Mouse (Mus musculus): Measurements from ENCODE around the gene Ick. TPM values are rescaled to one million over a fixed set of nuclear protein-coding genes. Genes with fewer than 3 reads are reported as not detected.

Gene Ick
- polyA plus RNA-seq, 1 experiment from 2014 or later: 29.3 TPM

GRCm38 (mm10) chr9:78121985-78122384, 13.0 kb downstream of the Ick start:
- Histone ChIP-seq H3K4me3 (ENCODE audit: low read length) (no peak overlapping the region), H3K27ac (ENCODE audit: low read depth, low read length) (no peak overlapping the region), H3K4me1 (ENCODE audit: control insufficient read depth, insufficient read depth, low read length) (peaks cover 6% of the 10 kb centered on the region; the same call in 1 of the 2 replicates), H3K9ac (ENCODE audit: low read depth, low read length) (no peak overlapping the region), H3K9me3 (ENCODE audit: control insufficient read depth, low read length) (no peaks in the 10 kb centered on the region), H3K36me3 (ENCODE audit: control insufficient read depth, insufficient read depth, low read length) (peaks cover 5% of the 10 kb centered on the region; the same call in 1 of the 2 replicates), H3K27me3 (ENCODE audit: control insufficient read depth, insufficient read depth, low read length) (no peaks in the 10 kb centered on the region), H3K4me2 (replicated peaks; ENCODE audit: low read depth, low read length) (no peak overlapping the region)
- 68% methylated on average over 6 of the region's 6 CpGs for WGBS
- ATAC-seq (ENCODE audit: low FRiP score, low TSS enrichment): no peak

DNA sequence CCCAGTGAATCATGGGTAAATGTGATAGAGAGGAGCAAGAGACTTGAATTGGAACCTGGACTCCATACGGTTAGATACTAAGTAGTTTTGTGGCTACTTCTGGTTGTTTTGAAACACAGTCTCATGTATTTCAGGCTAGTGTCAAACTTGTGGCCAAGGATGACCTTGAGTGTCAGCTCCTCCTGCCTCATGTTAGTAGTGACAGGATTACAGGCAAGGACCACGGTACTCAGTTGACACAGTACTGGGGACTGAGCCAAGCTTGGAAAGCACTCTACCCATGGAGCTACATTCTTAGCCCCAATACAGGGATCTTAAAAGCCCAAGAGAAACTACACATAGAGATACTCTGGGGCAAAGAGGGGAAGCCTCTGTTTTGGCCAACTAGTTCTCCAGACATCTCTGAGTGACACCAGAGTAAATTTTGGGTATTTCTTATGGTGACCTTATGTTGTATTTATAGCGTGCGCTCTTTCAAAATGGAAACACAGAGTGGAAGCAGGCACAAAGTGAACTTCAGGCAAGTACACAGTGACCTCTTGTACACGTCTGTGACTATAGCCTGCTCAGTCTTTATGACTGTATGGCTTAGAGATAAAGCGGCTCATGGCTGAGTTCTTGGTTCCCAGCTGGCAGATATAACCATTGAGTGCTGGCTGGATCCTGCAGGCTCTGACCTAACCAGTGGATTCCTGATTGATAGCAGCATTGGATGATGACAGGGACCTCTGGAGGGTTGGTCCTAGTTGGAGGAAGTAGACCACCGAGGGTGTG, 14.1 kb downstream of the Ick start:
- 87% methylated on average over 7 of the region's 7 CpGs for WGBS
- H3K36me3 ChIP-seq (ENCODE audit: control insufficient read depth, insufficient read depth, low read length): peaks cover 5% of the 10 kb centered on the region; the same call in 1 of the 2 replicates
- no peak for ATAC-seq (ENCODE audit: low FRiP score, low TSS enrichment)
- no peak overlapping the region for H3K9ac ChIP-seq (ENCODE audit: low read depth, low read length)
- H3K27me3 ChIP-seq (ENCODE audit: control insufficient read depth, insufficient read depth, low read length): no peaks in the 10 kb centered on the region
- peaks cover 6% of the 10 kb centered on the region; the same call in 1 of the 2 replicates for H3K4me1 ChIP-seq (ENCODE audit: control insufficient read depth, insufficient read depth, low read length)
- no peak overlapping the region for H3K4me3 ChIP-seq (ENCODE audit: low read length)
- no peak overlapping the region for H3K27ac ChIP-seq (ENCODE audit: low read depth, low read length)
- H3K4me2 ChIP-seq (replicated peaks; ENCODE audit: low read depth, low read length): no peak overlapping the region
- H3K9me3 ChIP-seq (ENCODE audit: control insufficient read depth, low read length): no peaks in the 10 kb centered on the region

GRCm38 (mm10) chr9:78124297-78124696, 15.3 kb downstream of the Ick start:
- H3K4me3 ChIP-seq (ENCODE audit: low read length): no peak overlapping the region
- H3K36me3 ChIP-seq (ENCODE audit: control insufficient read depth, insufficient read depth, low read length): peaks cover 5% of the 10 kb centered on the region; the same call in 1 of the 2 replicates
- H3K4me1 ChIP-seq (ENCODE audit: control insufficient read depth, insufficient read depth, low read length): peaks cover 6% of the 10 kb centered on the region; the same call in 1 of the 2 replicates
- no peak overlapping the region for H3K27ac ChIP-seq (ENCODE audit: low read depth, low read length)
- no peak for ATAC-seq (ENCODE audit: low FRiP score, low TSS enrichment)
- 87% methylated on average over 6 of the region's 6 CpGs for WGBS
- no peak overlapping the region for H3K4me2 ChIP-seq (replicated peaks; ENCODE audit: low read depth, low read length)
- no peaks in the 10 kb centered on the region for H3K9me3 ChIP-seq (ENCODE audit: control insufficient read depth, low read length)
- no peak overlapping the region for H3K9ac ChIP-seq (ENCODE audit: low read depth, low read length)
- H3K27me3 ChIP-seq (ENCODE audit: control insufficient read depth, insufficient read depth, low read length): no peaks in the 10 kb centered on the region

GRCm38 (mm10) chr9:78126007-78126406, 17.0 kb downstream of the Ick start:
- Histone ChIP-seq H3K27me3 (ENCODE audit: control insufficient read depth, insufficient read depth, low read length) (no peaks in the 10 kb centered on the region), H3K36me3 (ENCODE audit: control insufficient read depth, insufficient read depth, low read length) (0 out of 2 replicates have a peak, but pooled peaks cover 3% of the 10 kb centered on the region), H3K4me2 (replicated peaks; ENCODE audit: low read depth, low read length) (no peak overlapping the region), H3K9ac (ENCODE audit: low read depth, low read length) (no peak overlapping the region), H3K4me1 (ENCODE audit: control insufficient read depth, insufficient read depth, low read length) (peaks cover 6% of the 10 kb centered on the region; the same call in 1 of the 2 replicates), H3K27ac (ENCODE audit: low read depth, low read length) (no peak overlapping the region), H3K4me3 (ENCODE audit: low read length) (no peak overlapping the region), H3K9me3 (ENCODE audit: control insufficient read depth, low read length) (no peaks in the 10 kb centered on the region)
- ATAC-seq (ENCODE audit: low FRiP score, low TSS enrichment): no peak
- 51% methylated on average over 6 of the region's 6 CpGs for WGBS

DNA sequence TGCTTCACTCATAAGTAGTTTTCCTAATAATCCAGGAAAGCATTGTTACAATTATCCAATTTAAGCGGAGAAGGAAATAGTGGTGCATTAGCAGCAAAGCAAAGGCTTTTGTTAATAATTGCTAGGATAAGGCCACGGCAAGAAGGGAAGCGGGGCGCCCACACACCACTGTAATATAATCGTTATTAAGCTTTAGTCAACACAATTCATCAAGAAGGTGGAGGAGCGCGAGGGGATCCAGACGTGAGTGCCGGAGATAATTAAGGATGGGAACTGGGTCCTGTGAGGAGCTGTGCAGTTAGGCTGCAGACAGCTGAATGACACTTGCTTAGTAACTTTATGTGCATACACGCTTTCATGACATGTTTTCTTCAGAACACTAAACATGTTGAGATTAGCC, 17.7 kb downstream of the Ick start:
- 50% methylated on average over 10 of the region's 10 CpGs for WGBS
- H3K9me3 ChIP-seq (ENCODE audit: control insufficient read depth, low read length): no peaks in the 10 kb centered on the region
- no peak for ATAC-seq (ENCODE audit: low FRiP score, low TSS enrichment)

DNA sequence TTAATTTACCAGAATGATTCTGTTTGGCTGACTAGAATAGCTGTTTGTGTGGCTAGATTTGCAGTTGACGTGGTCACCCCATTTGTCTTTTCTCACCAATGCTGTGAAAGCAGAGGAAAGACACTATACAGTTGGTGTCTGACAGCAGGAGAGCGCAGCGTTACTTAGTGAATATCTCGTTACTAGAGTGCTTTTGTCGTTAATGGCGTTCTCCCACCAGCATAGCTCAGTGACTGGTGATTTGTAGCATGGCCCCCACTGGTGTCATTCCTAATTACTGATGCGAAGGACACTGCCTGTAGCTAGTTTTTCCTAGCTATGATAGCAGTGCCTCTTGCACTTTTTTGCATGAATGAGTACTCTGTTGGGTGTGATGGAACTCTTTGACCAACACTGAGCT, 26.7 kb downstream of the Ick start:
- Histone ChIP-seq H3K4me2 (replicated peaks; ENCODE audit: low read depth, low read length) (no peak overlapping the region), H3K9ac (ENCODE audit: low read depth, low read length) (no peak overlapping the region), H3K9me3 (ENCODE audit: control insufficient read depth, low read length) (no peaks in the 10 kb centered on the region), H3K36me3 (ENCODE audit: control insufficient read depth, insufficient read depth, low read length) (peaks cover 36% of the 10 kb centered on the region), H3K27ac (ENCODE audit: low read depth, low read length) (no peak overlapping the region), H3K27me3 (ENCODE audit: control insufficient read depth, insufficient read depth, low read length) (no peaks in the 10 kb centered on the region), H3K4me1 (ENCODE audit: control insufficient read depth, insufficient read depth, low read length) (no peaks in the 10 kb centered on the region), H3K4me3 (ENCODE audit: low read length) (no peak overlapping the region)
- ATAC-seq (ENCODE audit: low FRiP score, low TSS enrichment): peak; percentile 79; the same call in 1 of the 2 replicates
- 24% methylated on average over 7 of the region's 7 CpGs for WGBS

More for the DNA sequence above, 17.7 kb downstream of the Ick start:
- Histone ChIP-seq H3K4me3 (ENCODE audit: low read length) (no peak overlapping the region), H3K36me3 (ENCODE audit: control insufficient read depth, insufficient read depth, low read length) (0 out of 2 replicates have a peak, but pooled peaks cover 7% of the 10 kb centered on the region), H3K27me3 (ENCODE audit: control insufficient read depth, insufficient read depth, low read length) (no peaks in the 10 kb centered on the region), H3K27ac (ENCODE audit: low read depth, low read length) (no peak overlapping the region), H3K4me2 (replicated peaks; ENCODE audit: low read depth, low read length) (no peak overlapping the region), H3K4me1 (ENCODE audit: control insufficient read depth, insufficient read depth, low read length) (peaks cover 6% of the 10 kb centered on the region; the same call in 1 of the 2 replicates), H3K9ac (ENCODE audit: low read depth, low read length) (no peak overlapping the region)

DNA sequence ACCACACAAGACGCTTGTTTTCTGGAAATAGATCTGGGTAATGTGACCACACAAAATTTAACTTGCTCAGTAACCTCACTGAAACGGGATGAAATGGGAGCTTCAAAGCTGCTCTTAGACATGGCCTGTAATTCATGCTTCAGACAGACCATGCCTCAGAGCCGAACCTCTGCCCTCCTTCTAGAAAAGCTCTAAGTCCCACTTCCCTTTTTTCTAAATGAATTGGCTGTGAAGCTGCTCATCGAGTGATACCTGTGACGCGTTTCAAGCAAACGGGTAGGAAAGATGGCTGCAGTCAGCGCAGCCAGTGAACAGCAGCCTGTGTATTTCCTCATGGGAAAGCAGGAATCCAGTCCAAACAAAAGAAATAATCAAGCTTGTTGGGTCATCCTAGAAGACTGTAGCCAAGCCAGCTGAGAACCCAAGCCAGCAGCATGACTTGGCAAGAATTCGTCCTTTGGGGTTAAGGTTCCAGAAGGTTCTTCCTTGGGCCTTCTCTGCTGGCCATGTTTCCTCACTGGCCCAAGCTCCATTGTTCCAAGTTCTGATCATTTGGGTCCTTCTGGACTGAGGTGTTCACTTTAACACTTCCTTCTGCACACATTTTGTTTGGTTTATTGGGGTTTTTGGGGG, 29.2 kb downstream of the Ick start:
- ATAC-seq (ENCODE audit: low FRiP score, low TSS enrichment): no peak
- 78% methylated on average over 9 of the region's 9 CpGs for WGBS
- no peak overlapping the region for H3K27ac ChIP-seq (ENCODE audit: low read depth, low read length)
- H3K9ac ChIP-seq (ENCODE audit: low read depth, low read length): no peak overlapping the region
- peaks cover 8% of the 10 kb centered on the region for H3K9me3 ChIP-seq (ENCODE audit: control insufficient read depth, low read length)
- peaks cover 36% of the 10 kb centered on the region for H3K36me3 ChIP-seq (ENCODE audit: control insufficient read depth, insufficient read depth, low read length)
- no peaks in the 10 kb centered on the region for H3K4me1 ChIP-seq (ENCODE audit: control insufficient read depth, insufficient read depth, low read length)
- H3K4me3 ChIP-seq (ENCODE audit: low read length): no peak overlapping the region
- no peak overlapping the region for H3K4me2 ChIP-seq (replicated peaks; ENCODE audit: low read depth, low read length)
- H3K27me3 ChIP-seq (ENCODE audit: control insufficient read depth, insufficient read depth, low read length): no peaks in the 10 kb centered on the region

- Histone ChIP-seq H3K36me3 (ENCODE audit: control insufficient read depth, insufficient read depth, low read length) (peaks cover 40% of the 10 kb centered on the region), H3K4me1 (ENCODE audit: control insufficient read depth, insufficient read depth, low read length) (no peaks in the 10 kb centered on the region), H3K27me3 (ENCODE audit: control insufficient read depth, insufficient read depth, low read length) (no peaks in the 10 kb centered on the region), H3K4me2 (replicated peaks; ENCODE audit: low read depth, low read length) (no peak overlapping the region), H3K9me3 (ENCODE audit: control insufficient read depth, low read length) (peaks cover 8% of the 10 kb centered on the region), H3K9ac (ENCODE audit: low read depth, low read length) (no peak overlapping the region), H3K27ac (ENCODE audit: low read depth, low read length) (no peak overlapping the region), H3K4me3 (ENCODE audit: low read length) (no peak overlapping the region)
- 79% methylated on average over 4 of the region's 4 CpGs for WGBS
- no peak for ATAC-seq (ENCODE audit: low FRiP score, low TSS enrichment)
Measured at GRCm38 (mm10) chr9:78139463-78139862, 30.5 kb downstream of the Ick start.

GRCm38 (mm10) chr9:78146099-78146498, 37.1 kb downstream of the Ick start:
- Histone ChIP-seq H3K27me3 (ENCODE audit: control insufficient read depth, insufficient read depth, low read length) (no peaks in the 10 kb centered on the region), H3K4me2 (replicated peaks; ENCODE audit: low read depth, low read length) (no peak overlapping the region), H3K4me3 (ENCODE audit: low read length) (no peak overlapping the region), H3K9ac (ENCODE audit: low read depth, low read length) (no peak overlapping the region), H3K9me3 (ENCODE audit: control insufficient read depth, low read length) (peaks cover 8% of the 10 kb centered on the region), H3K36me3 (ENCODE audit: control insufficient read depth, insufficient read depth, low read length) (peaks cover 33% of the 10 kb centered on the region), H3K27ac (ENCODE audit: low read depth, low read length) (no peak overlapping the region), H3K4me1 (ENCODE audit: control insufficient read depth, insufficient read depth, low read length) (no peaks in the 10 kb centered on the region)
- no peak for ATAC-seq (ENCODE audit: low FRiP score, low TSS enrichment)
- WGBS: 68% methylated on average over 4 of the region's 4 CpGs

Measured in kidney, embryonic 14.5 days (tissue).